Mouse (Mus musculus): Measurements from ENCODE around the gene Rhox3f.
"Not testable (repeated sequence)": the region's sequence is repeated elsewhere in the genome, so short reads cannot be mapped to it uniquely, and the experiment has no call there.

Gene Rhox3f

GRCm38 (mm10) chrX:37580692-37581091 lies at the start of gene Rhox3f:
TSS of gene Rhox3f (plus strand) at chrX:37580992.
- not testable (repeated sequence) for DNase-seq (ENCODE audit: low spot score in 2 of 2)

- DNase-seq (ENCODE audit: low spot score in 2 of 2), result not testable (repeated sequence)
Observed at GRCm38 (mm10) chrX:37541719-37542118, 39.1 kb upstream of the Rhox3f start, which contains the start of gene Rhox3e. TSS of gene Rhox3e (plus strand) at chrX:37542019.

GRCm38 (mm10) chrX:37557112-37557511 lies 23.7 kb upstream of the Rhox3f start, which contains the start of gene Rhox4e:
TSS of gene Rhox4e (plus strand) at chrX:37557412.
- DNase-seq (ENCODE audit: low spot score in 2 of 2), result not testable (repeated sequence)

- DNase-seq (ENCODE audit: low spot score in 2 of 2), result not testable (repeated sequence)
Observed at GRCm38 (mm10) chrX:37571105-37571504, 9.7 kb upstream of the Rhox3f start, which contains the start of gene Rhox2f. TSS of gene Rhox2f (plus strand) at chrX:37571405.

- DNase-seq (ENCODE audit: low spot score in 2 of 2), result not testable (repeated sequence)
Observed at GRCm38 (mm10) chrX:37572638-37573037, 8.2 kb upstream of the Rhox3f start.

GRCm38 (mm10) chrX:37607604-37608003 lies 26.8 kb downstream of the Rhox3f start, which contains the start of gene Rhox4f:
TSS of gene Rhox4f (minus strand) at chrX:37607704.
- DNase-seq (ENCODE audit: low spot score in 2 of 2), result not testable (repeated sequence)

GRCm38 (mm10) chrX:37628512-37628911 lies 47.7 kb downstream of the Rhox3f start, which contains the start of gene Rhox3g:
TSS of gene Rhox3g (minus strand) at chrX:37628612.
- DNase-seq (ENCODE audit: low spot score in 2 of 2), result not testable (repeated sequence)
